ENCODE assay signal across 24 mouse cellular contexts in the genomic region with DNA sequence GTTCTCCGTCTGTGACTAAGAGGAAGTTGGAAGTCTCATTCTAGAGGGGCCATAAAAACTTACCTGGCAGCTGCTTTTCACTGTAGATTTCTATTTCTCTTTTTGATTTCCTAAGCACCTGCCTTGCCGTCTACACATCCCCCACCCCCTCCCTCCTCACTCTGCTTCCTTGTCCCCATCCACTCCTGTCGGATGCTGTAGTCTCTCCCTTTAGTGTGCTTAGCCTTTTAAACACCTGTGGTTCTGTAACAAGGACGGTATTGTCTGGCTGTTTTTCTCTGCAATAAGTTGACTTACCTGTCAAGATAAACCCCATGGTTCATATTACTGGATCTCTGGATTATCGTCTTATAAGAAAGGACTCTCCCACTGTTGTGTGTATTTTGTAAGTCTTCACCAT. TPM values are rescaled to one million over a fixed set of nuclear protein-coding genes. Genes with fewer than 3 reads are reported as not detected.
DNase-seq lines count a peak whose midpoint lies in the region; ATAC-seq and TF ChIP-seq lines count a peak whose summit lies in the region.
"Had no signal": no experiment of that assay in that cellular context is flagged by ENCODE, and none has a peak within 500 bp of the region (broad histone marks: within the 10 kb centered on the region; RNA-seq: fewer than 3 reads in every experiment).

No protein-coding gene starts in this region.

- H3K9me3 ChIP-seq in intestine, embryonic 15.5 days, result no peaks in the 10 kb centered on the region
- H3K9me3 ChIP-seq in intestine, postnatal 0 days (ENCODE audit: control insufficient read depth), result no peaks in the 10 kb centered on the region
- H3K9me3 ChIP-seq in hindbrain, embryonic 11.5 days (ENCODE audit: control insufficient read depth, low read length), result no peaks in the 10 kb centered on the region
- H3K9me3 ChIP-seq in hindbrain, embryonic 12.5 days (replicated peaks), result no peaks in the 10 kb centered on the region
- H3K9me3 ChIP-seq: embryonic facial prominence, embryonic 10.5 days; embryonic facial prominence, embryonic 12.5 days; forebrain, embryonic 13.5 days; forebrain, embryonic 15.5 days had no signal

- peak; percentile 4 for DNase-seq in A20 (ENCODE audit: low read depth, low spot score)
- no peak for DNase-seq in hindbrain, embryonic 11.5 days (ENCODE audit: low spot score)
- DNase-seq: adrenal gland, adult 8-10 months; adrenal gland, postnatal 14 days; adrenal gland, postnatal 36 days; B cell, adult 2 months; cerebellum, adult 11-12 months; cerebellum, adult 2 months; cerebellum, adult 9-10 months; cerebellum, postnatal 10 days; cerebellum, postnatal 25 days; forebrain, postnatal 0 days had no signal

- TF ChIP-seq CTCF in intestine, postnatal 0 days (IDR thresholded peaks at IDR 0.05; ENCODE audit: low read depth), result no peak

- H3K9ac ChIP-seq in intestine, embryonic 15.5 days, result no peak overlapping the region
- no peak overlapping the region for H3K9ac ChIP-seq in intestine, postnatal 0 days (ENCODE audit: low read depth, low read length)
- no peak overlapping the region for H3K9ac ChIP-seq in hindbrain, embryonic 11.5 days (ENCODE audit: low read depth, low read length)
- no peak overlapping the region for H3K9ac ChIP-seq in hindbrain, embryonic 12.5 days
- H3K9ac ChIP-seq: embryonic facial prominence, embryonic 12.5 days; forebrain, embryonic 13.5 days; forebrain, embryonic 15.5 days; forebrain, postnatal 0 days had no signal

- 76% methylated on average over 5 of the region's 5 CpGs for WGBS in intestine, embryonic 15.5 days
- 46% methylated on average over 5 of the region's 5 CpGs for WGBS in intestine, postnatal 0 days
- 89% methylated on average over 5 of the region's 5 CpGs for WGBS in hindbrain, embryonic 11.5 days
- 90% methylated on average over 5 of the region's 5 CpGs for WGBS in hindbrain, embryonic 12.5 days

- H3K36me3 ChIP-seq in intestine, embryonic 15.5 days, result no peaks in the 10 kb centered on the region
- H3K36me3 ChIP-seq in intestine, postnatal 0 days (ENCODE audit: control insufficient read depth, insufficient read depth), result no peaks in the 10 kb centered on the region
- H3K36me3 ChIP-seq in hindbrain, embryonic 11.5 days (ENCODE audit: control insufficient read depth, insufficient read depth, low read length), result no peaks in the 10 kb centered on the region
- H3K36me3 ChIP-seq in hindbrain, embryonic 12.5 days, result no peaks in the 10 kb centered on the region
- H3K36me3 ChIP-seq: embryonic facial prominence, embryonic 10.5 days; embryonic facial prominence, embryonic 12.5 days; forebrain, embryonic 15.5 days; G1E had no signal

- H3K27me3 ChIP-seq in intestine, embryonic 15.5 days (replicated peaks), result no peaks in the 10 kb centered on the region
- H3K27me3 ChIP-seq in intestine, postnatal 0 days (replicated peaks; ENCODE audit: control insufficient read depth, insufficient read depth, low read length), result no peaks in the 10 kb centered on the region
- no peaks in the 10 kb centered on the region for H3K27me3 ChIP-seq in hindbrain, embryonic 11.5 days (ENCODE audit: control insufficient read depth, insufficient read depth, low read length)
- no peaks in the 10 kb centered on the region for H3K27me3 ChIP-seq in hindbrain, embryonic 12.5 days
- H3K27me3 ChIP-seq: CH12.LX; embryonic facial prominence, embryonic 12.5 days; forebrain, embryonic 13.5 days; forebrain, embryonic 15.5 days; Patski had no signal

- H3K4me3 ChIP-seq in intestine, embryonic 15.5 days (replicated peaks), result no peak overlapping the region
- no peak overlapping the region for H3K4me3 ChIP-seq in intestine, postnatal 0 days (ENCODE audit: low read depth, low read length)
- H3K4me3 ChIP-seq in hindbrain, embryonic 11.5 days (ENCODE audit: low read depth, low read length), result no peak overlapping the region
- H3K4me3 ChIP-seq in hindbrain, embryonic 12.5 days, result no peak overlapping the region
- H3K4me3 ChIP-seq: embryonic facial prominence, embryonic 10.5 days; embryonic facial prominence, embryonic 12.5 days; forebrain, embryonic 13.5 days; forebrain, embryonic 15.5 days had no signal

- no peak overlapping the region for H3K4me2 ChIP-seq in intestine, embryonic 15.5 days (replicated peaks)
- no peak overlapping the region for H3K4me2 ChIP-seq in intestine, postnatal 0 days (replicated peaks; ENCODE audit: low read depth)
- H3K4me2 ChIP-seq in hindbrain, embryonic 11.5 days (replicated peaks; ENCODE audit: low read depth, low read length), result no peak overlapping the region
- no peak overlapping the region for H3K4me2 ChIP-seq in hindbrain, embryonic 12.5 days (replicated peaks)
- H3K4me2 ChIP-seq: embryonic facial prominence, embryonic 12.5 days; forebrain, embryonic 13.5 days; forebrain, embryonic 15.5 days had no signal

- H3K27ac ChIP-seq in intestine, embryonic 15.5 days, result no peak overlapping the region
- no peak overlapping the region for H3K27ac ChIP-seq in intestine, postnatal 0 days (ENCODE audit: low read depth, low read length)
- H3K27ac ChIP-seq in hindbrain, embryonic 11.5 days (ENCODE audit: low read depth, low read length), result no peak overlapping the region
- H3K27ac ChIP-seq in hindbrain, embryonic 12.5 days, result no peak overlapping the region
- H3K27ac ChIP-seq: embryonic facial prominence, embryonic 10.5 days; embryonic facial prominence, embryonic 12.5 days; forebrain, embryonic 13.5 days; forebrain, embryonic 15.5 days had no signal

- ATAC-seq in intestine, embryonic 15.5 days, result peak; percentile 58
- peak; percentile 67 for ATAC-seq in intestine, postnatal 0 days
- no peak for ATAC-seq in hindbrain, embryonic 11.5 days (ENCODE audit: low FRiP score)
- no peak for ATAC-seq in hindbrain, embryonic 12.5 days (ENCODE audit: low FRiP score)
- ATAC-seq: activated CD4-positive, CD25-positive, alpha-beta regulatory T cell, adult 4 months; CD4-positive, CD25-positive, alpha-beta regulatory T cell, adult 4 months; forebrain, embryonic 13.5 days; forebrain, embryonic 15.5 days; forebrain, postnatal 0 days; Patski had no signal

- H3K4me1 ChIP-seq in intestine, embryonic 15.5 days (replicated peaks), result peaks cover 8% of the 10 kb centered on the region; the same call in 1 of the 2 replicates
- H3K4me1 ChIP-seq in intestine, postnatal 0 days (replicated peaks; ENCODE audit: control insufficient read depth, insufficient read depth, low read length), result no peaks in the 10 kb centered on the region; the same call in 1 of the 2 replicates
- H3K4me1 ChIP-seq in hindbrain, embryonic 11.5 days (replicated peaks; ENCODE audit: control insufficient read depth, insufficient read depth, low read length), result no peaks in the 10 kb centered on the region
- peaks cover 3% of the 10 kb centered on the region; the same call in 1 of the 2 replicates for H3K4me1 ChIP-seq in hindbrain, embryonic 12.5 days
- H3K4me1 ChIP-seq: forebrain, embryonic 13.5 days; forebrain, embryonic 15.5 days had no signal

RNA-seq across cellular contexts. Expression of a gene that starts 11.9 kb away (rescaled TPM):
- polyA plus RNA-seq in intestine, embryonic 15.5 days (2015; fragmentation: Nextera tagmentation; extraction: Ambion mirVana), result 12.6 and 13.7 TPM in 2 replicates
- 3.7 and 5.1 TPM in 2 replicates for polyA plus RNA-seq in intestine, postnatal 0 days (2015; fragmentation: Nextera tagmentation; extraction: Ambion mirVana)
- 4.1 and 4.3 TPM in 2 replicates for polyA plus RNA-seq in hindbrain, embryonic 11.5 days (2014; fragmentation: Nextera tagmentation; extraction: Ambion mirVana)
- 6.5 and 7.3 TPM in 2 replicates for polyA plus RNA-seq in hindbrain, embryonic 12.5 days (2016; fragmentation: Nextera tagmentation; extraction: Ambion mirVana)
- polyA plus RNA-seq: activated CD4-positive, CD25-positive, alpha-beta regulatory T cell, adult 4 months; CD4-positive, CD25-positive, alpha-beta regulatory T cell, adult 4 months; G1E had no signal

Comparison
In these comparisons a context has a peak if more than half of its experiments do, and no peak if none do; other contexts are left out.
1. ATAC-seq: peak in intestine, embryonic 15.5 days (single experiment) and intestine, postnatal 0 days (single experiment); none in hindbrain, embryonic 11.5 days (single experiment) and hindbrain, embryonic 12.5 days (single experiment).